Mouse (Mus musculus) layer of hippocampus, postnatal 14 days (tissue): Measurements from ENCODE around the gene Med9. TPM values are rescaled to one million over a fixed set of nuclear protein-coding genes. Genes with fewer than 3 reads are reported as not detected.

ENCODE experiments used
- DNase-seq, 2 experiments: peaks; one replicate each; pipeline ENCODE4 v3.0.0; 2021 to 2022; ENCODE audit warnings: low spot score in 2 of 2, mixed read lengths in 1 of 2
- long read RNA-seq, 2 experiments: library from polyadenylated mRNA; stranded (forward); transcript quantifications; one replicate each; pipeline ENCODE4 v2.0.0; 2021
- total RNA-seq, 2 experiments: library from RNA; stranded (reverse); gene quantifications; 2 replicates each; pipeline ENCODE4 v1.2.3; 2021

Gene Med9
- total RNA-seq, result 10 to 100 TPM; 30.2 to 31.9 TPM
- long read RNA-seq, experiment 1, transcript Med9-201 (2 exons, 1,920 nt), result major isoform, 41 of 52 reads
- long read RNA-seq, experiment 1, partial matches to known transcripts, result 11 of 52 reads
- long read RNA-seq, experiment 1, other reads (novel, unspliced or antisense), result 0 of 52 reads
- long read RNA-seq, experiment 2, transcript Med9-201 (2 exons, 1,920 nt), result major isoform, 61 of 75 reads
- long read RNA-seq, experiment 2, partial matches to known transcripts, result 14 of 75 reads
- long read RNA-seq, experiment 2, other reads (novel, unspliced or antisense), result 0 of 75 reads

DNA sequence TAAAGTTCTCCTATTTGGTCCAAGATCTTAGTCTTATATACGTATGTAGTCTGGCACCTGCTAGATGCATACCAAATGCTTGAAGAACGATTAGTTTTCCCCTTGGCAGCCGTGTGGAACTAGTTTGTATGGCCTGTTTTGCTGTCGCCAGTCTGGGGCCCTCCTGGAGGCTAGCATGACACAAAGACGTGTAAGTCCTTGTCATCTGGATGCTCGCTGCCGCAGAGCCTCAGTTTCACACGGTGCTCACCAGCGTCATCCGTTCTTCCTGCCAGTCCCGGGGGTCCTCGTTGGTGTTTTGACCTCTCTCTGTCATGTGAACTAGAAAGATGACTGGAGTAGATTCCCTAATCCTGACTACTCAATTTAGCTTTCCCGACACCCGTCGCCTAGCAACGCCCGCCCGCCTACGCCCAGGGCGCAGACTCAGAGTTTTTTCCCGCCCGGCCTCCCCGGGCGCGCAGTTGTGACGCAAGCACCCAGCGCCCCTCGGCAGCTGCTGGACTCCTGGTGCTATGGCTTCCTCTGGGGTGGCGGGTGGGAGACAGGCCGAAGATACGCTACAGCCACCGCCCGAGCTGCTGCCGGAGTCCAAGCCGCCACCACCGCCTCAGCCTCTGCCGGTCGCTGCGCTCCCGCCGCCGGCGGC, at the start of gene Med9:
Gene Med9, plus strand, starts transcription at position 455 of the 649 bp plus-strand sequence.
- DNase-seq, result peak; percentile 94 to 95

DNA sequence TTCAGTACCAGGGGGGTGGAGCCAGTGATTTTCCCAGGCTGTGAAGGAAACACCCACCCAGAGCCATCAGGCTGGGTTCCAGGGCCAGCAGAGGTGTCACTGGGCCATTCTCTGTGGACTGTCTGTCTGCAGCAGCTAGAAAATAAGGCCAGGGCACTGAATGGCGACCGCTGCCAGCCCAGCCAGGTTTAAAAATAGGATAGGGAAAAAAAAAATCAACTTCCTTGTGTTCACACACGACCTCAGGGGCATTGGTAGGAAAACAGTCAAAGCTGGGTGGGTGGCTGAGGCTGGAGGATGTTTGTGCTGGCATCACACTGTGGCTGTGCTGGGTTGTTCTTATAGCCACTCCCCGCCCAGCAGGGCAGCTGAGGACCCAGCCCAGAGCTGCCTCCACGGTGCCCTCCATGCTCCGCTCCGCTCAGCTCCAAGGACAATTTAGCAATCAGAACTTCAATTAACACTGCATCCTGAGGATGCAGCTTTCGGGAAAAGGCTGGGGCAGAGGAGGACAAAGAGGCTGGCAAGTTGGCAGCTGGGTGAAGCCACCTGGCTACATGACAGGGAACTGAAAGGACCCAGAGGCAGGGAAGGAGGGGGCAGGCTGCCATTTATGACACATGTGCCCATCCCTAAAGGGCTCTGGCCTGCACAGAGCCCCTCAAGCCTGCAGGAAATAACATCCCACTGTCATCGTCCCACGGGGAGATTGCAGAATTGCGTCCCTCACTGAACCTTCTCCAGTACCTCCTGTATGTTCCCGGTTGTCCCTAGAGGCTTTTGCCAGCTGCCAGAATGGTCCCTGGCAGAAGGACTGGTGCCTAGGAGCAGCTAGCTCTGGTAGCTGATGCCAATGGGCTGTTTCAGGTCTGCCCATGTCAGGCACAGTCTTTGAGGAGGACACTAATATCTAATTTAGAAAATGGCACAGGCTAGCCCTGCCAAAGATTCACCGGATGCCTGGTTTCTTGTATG, 48.0 kb upstream of the Med9 start:
- DNase-seq, result peak in 1 of 2 experiments; percentile 40

DNA sequence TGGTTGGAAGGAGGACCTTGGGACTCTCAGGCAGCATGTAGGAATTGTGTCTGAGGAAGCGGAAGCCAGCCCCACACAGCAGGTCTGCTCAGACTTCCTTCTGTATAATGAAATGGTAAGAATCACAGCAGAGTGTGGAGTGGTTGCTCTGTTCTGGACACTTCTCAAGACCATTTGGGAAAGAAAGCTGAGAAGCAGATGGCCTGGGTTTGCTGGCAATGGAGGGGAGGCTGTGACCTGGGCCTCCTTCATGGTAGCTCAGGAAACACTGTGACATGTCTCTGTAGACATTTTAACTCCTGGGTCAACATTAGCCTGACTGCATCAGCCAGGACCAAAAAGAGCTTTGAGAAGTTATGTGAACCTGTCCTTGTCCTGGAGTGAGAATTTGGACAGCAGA, 47.0 kb upstream of the Med9 start:
- DNase-seq, result no peak

DNA sequence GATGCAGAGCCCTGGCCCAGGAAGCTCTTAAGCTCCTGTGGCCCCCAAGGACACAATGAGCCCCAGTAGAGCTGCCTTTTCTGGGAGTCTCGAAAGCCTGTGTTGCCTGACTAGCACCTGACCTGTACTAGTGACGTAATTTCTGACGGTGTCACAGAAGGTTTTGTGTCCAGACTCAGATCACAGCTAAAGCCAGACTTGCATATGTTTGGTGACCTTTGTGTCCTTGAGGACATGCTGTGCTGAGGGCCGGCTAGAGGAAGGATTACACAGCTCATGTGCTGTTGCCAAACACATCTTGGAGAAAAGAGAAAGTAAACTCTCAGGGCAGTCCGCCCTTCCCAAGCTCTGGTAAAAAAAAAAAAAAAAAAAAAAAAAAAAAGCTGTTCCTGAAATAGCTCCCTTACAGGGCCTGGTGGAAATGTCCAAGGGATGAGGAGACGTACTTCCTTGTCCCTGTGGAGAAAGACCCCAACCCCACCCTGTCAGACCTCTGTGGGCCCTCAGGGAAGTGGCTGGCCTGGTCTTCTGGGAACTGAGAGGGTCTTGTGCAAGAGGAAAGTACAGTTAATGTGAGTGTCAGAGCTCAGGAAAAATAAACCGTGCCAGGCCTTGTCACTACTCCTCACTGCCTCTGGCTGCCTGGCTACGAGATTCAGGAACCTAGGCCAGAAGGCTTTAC, 45.8 kb upstream of the Med9 start:
- no peak for DNase-seq

DNA sequence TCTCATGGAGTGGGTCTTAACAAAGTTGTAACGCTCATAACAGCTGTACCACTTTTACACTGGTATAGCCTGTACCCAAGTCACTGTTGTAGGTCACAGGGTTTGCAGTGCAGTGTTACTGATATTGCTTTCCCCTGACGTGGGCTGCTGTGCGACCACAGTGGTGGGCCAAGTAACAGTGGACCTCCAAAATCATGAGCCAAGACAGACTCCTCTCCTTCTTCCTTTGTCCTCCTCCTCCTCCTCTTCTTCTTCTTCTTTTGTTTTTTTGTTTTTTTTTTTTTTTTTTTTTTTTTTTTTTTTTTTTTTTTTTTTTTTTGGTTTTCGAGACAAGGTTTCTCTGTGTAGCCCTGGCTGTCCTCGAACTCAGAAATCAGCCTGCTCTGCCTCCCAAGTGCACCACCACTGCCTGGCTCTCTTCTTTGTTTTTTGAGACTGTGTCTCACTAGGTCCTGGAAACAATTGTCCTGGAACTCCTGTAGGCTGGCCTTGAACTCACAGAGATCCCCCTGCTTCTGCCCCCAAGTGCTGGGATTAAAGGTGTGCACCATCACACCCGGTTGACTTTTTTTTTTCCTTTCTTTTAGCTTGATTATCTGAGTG, 41.4 kb upstream of the Med9 start:
- DNase-seq, result no peak

DNA sequence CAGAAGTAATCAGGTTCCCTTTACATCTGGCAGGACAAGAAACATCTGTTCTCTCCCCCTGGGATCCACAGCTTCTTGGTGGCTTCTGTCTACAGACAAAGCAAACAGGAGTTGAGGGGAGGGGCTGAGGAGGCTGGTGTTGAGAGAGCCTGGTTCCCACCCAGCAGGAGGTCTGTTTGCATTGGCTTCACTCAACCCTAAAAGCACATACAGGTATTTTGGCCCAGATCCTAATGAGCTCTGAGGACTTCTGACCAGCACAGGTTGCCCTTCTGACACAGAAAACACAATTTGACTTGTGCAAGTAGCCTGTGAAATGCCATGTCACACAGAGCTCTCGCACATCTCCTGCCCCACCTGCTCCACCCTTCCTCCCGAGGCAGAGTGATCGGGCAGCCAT, 39.6 kb upstream of the Med9 start:
- no peak for DNase-seq

DNA sequence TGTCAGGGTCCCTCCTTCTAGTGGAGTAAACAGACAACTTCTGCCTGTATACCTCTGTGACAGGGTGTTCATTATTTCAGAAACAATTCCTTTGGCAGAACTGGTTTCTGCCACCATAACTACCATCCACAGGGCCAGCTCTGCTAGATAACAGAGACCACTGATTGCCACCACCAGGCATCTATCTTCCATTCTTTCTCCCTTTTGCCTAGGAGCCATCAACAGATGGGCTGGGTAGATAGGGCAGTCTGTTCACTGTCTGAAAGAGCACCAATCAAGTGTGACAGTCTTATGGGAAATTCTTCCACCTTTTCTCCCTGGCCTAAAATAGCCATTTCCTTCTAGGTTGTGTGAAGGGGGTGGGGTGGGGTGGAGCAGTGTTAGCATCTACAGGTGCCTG, 37.4 kb upstream of the Med9 start:
- DNase-seq, result no peak

DNA sequence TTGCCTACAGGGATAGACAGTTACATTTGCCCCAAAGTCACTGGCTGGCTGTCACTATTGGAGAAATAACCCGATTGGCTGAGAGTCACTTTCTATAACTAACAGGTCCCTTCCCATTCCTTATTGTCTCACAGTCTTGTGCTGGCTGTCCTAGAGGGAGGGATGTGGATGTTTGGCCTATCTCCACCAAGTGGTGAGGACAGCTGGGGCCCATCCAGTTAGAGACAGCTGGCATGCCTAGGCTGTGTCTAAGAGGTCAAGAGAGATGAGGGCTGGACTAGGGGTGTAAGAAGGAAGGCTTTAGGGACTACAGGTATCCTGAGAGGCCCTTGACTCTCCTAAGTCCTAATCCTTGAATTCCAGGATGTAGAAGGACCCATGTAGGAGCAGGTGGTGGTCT, 36.5 kb upstream of the Med9 start:
- no peak for DNase-seq

DNA sequence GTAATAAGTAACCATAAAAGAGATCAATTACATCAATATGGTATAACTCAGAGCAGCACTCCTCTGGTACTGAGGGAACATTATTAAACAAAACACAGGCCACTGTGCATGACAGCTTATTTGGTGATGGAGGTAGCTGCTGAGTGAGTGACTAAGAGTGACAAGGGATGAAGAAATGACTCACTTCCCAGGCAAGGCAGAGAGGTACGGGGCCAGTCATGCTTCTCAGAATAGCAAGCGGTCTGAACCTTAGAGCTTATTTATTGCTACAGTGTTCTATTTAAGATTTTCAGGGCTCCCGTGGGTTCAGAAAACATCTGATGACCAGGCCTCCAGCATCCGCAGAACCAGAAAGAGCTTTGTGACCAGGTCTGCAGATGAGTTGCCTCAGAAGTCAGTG, 34.3 kb upstream of the Med9 start:
- no peak for DNase-seq

DNA sequence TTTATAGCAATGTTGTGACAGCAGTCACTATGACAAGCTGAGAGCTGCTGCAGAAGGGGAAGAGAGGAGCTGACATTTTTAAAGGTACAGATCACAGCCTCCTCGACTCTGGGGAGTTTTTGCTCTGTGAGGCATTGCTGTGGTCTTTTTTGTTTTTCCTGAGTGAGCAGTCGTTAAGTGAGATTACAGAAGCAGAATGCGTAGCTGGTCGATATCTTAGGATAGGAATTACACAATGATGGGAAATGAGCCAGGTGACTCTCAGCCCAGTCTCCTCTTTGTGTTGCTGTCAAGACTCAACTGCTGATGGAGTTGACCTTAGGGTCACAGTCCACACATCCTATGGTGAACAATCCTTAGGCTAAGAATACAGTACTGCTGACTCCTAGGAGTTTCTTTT, 30.0 kb upstream of the Med9 start:
- no peak for DNase-seq

DNA sequence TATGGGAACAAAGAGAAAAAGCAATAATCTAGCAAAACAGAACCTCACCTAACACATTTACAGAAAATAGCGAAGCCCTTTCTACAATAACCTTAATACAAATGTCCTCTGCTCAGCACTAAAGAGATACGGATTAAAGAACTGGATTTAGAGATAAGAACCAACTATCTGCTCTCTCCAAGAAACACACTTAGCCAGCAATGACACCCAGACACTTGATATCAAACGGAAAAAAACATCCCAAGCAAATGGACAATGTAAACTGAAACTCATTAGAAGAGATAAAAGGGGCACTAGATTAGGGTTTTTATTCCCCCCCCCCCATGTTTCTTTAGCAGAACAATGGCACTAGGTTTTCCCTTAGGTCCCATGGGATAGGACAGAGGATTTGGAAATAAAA, 28.6 kb upstream of the Med9 start:
- DNase-seq, result no peak

DNA sequence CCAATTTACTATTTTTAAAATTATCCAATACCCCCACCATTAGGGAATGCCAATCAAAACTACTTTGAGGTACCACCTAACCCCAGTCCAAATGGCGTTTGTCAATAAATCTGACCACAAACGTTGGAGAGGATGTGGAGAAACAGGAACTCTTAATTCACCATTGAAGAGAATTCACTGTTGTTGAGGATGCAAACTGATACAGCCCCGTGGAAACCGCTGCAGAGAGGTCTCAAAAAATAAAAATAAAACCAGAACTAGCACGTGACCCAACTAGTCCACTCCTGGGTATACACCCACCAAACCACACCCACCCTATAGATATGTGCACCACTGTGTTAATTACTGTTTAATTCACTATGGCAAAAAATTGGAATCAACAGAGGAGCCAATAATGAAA, 27.7 kb upstream of the Med9 start:
- no peak for DNase-seq

DNA sequence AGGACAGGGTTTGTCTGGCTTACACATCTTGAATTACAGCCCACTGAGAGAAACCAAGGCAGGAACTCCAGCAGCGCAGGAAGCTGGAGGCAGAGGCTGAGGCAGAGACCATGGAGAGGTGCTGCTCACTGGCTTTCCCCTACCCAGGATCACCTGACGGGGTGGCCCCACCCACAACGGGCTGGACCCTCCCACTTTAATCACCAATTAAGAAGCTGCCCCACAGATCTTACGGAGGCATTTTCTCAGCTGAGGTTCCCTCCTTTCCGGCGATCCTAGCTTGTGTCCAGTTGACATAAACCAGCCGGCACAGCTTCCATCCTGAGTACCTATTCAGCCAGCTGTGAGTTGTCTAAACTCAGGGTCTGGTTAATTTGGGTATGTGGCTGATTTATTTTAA, 26.7 kb upstream of the Med9 start:
- no peak for DNase-seq

DNA sequence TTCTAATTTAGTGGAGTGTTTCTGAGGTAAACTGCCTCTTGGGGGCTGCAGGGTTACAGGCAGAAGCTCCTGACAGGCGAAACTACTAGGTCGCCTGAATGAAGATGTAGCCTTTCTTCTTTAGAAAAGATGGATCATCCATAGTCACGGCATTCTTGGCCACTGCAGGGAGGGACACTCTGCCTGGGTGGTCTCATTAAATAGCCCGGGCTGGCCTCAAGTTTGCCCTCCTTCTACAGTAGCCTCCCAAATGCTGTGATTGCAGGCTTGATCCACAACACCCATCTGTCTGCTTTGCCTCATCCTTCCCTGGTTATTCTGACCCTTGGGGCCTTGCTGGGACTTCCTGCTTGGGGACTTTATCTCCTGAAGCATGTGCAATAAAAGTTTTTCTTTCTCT, 18.0 kb upstream of the Med9 start:
- no peak for DNase-seq

DNA sequence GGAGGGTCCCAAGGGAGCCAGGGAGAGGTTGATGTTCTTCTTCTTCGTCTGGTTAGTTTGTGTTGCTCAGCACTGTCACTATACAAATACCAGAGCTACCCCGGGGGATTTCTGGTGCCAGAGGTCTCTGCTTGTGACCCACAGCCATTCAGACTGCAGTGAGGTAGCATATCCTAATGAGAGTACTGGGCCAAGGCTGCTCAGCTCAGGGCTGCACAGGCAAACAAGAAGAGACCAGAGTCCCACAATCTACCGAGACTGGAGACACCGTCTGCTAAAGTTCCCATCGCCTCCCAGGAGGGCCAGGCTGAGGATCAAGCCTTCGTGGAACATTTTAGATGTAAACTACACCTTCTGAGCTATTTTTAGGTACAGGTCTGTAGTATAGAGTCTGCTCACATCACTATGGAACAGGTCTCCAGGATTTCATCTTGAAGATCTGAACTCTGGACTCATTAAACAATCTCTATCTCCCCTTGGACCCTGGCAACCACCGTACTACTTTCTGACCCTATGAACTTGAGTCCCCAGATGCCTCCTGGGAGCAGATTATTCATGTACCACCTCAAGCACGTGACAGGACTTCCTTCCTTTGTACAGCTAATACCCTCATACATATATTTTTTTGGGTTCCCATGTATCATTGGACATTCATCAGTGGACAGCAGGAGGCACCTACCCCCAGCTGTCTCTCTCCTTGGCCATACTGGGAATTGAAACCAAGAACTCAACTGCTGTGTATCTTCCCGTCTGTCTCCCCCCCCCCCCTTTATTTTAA, 15.3 kb upstream of the Med9 start:
- no peak for DNase-seq

DNA sequence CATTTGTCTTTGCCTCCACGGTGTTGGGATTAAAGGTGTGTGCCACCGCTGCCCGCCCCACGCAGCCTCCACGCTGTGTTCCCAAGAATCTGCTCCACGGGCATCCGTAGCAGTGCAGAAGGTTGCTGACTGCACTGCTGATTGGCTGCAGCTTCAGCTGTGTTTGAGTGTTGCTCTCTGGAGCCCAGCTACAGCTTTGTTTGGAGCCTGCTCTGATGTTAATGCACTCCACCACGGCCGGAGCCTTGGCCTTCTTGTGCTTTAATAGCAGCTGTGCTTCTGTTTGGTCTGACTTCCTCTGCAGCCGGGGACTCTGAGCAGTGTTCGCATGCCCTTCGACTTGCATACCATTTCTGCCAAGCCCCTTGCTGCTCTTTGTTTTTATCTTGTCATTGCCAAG, 14.1 kb upstream of the Med9 start:
- no peak for DNase-seq

DNA sequence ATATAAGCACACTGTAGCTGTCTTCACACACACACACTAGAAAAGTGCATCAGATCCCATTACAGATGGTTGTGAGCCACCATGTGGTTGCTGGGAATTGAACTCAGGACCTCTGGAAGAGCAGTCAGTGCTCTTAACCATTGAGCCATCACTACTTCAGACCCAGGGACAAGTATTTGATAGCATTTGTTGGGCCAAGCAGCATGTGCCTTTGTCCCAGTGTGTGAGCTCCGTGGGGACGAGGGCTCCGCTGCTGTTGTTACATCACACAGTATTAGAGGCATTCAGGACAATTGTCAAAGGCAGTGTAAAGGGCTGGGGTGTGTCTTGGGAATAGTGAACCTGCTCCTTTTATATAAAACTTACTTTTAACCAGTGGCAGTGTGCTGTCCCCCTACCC, 11.0 kb upstream of the Med9 start:
- DNase-seq, result no peak

DNA sequence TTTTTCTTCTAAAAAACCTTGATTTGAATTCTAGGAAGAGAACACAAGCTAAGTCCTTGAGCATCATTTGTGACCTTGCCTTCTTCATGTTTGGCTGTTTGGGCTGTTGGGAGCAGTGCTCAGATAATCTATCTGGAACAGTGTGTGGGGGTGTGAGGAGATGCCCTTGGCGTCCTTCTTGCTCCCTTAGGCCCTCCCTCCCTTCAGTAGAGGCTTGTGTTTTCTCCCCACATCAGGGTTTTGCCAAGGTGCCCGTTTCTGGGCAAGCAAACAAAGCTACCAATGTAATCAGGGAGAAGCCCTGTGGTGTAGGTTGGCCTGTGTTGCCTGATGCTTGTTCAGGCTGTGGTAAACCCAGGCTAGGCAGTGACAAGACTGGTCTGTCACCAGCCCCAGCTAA, 10.4 kb upstream of the Med9 start:
- no peak for DNase-seq

DNA sequence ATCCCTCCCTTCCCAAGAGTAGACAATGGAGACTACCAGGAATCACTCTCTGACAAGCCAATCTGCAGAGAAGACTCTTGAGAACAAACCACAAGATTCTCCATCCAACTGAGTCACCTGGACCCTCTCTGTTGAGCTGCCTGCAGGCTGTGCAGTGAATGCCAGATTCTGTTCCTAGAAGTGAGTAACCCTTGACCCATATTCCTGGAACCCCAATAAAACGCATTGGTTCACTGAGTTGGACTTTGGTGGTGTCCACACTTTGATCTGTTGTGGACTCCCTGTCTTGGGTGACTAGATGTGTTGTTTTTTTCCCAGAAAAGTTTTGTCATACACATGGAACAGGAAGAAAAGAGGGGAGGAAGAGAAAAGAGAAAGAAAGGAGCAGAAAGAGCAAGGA, 8.2 kb upstream of the Med9 start:
- DNase-seq, result no peak

DNA sequence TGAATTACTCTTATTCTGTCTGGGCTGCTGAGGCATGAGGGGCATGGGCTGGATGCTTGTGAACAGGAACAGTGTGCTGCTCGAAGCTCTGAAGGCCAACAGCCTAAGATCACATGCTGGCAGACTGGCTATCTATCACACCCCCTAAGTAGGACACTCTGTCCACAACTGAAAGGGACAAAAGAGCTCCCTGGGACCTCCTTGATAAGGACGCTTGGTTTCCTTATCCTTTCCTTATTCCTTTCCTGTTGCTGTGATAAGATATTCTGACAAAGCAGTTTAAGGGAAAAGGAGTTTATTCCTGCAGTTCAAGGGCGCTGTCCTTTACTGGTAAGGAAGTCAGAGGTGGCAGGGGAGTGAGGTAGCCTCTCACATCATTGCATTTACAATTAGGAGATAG, 7.4 kb upstream of the Med9 start:
- no peak for DNase-seq
